Mouse (Mus musculus) gastrocnemius, adult 2 months (tissue): ENCODE measurements around the gene Ttc41. TPM values are rescaled to one million over a fixed set of nuclear protein-coding genes. Genes with fewer than 3 reads are reported as not detected.
A peak's percentile ranks its signal among the peaks of the same experiment; 100 is the strongest.

Experiments used
- DNase-seq: peaks from one replicate; pipeline ENCODE4 v3.0.0; 2022
- H3K27ac ChIP-seq: fragments of 200-600 bp; 2 replicates; pipeline ENCODE4 v1.8.1; 2022; ENCODE audit warnings: mild to moderate bottlenecking
- H3K4me3 ChIP-seq: fragments of 200-600 bp; 2 replicates; pipeline ENCODE4 v1.8.1; 2022; ENCODE audit warnings: mild to moderate bottlenecking, moderate library complexity
- CTCF ChIP-seq: fragments of 200-600 bp; IDR thresholded peaks from 2 replicates; pipeline ENCODE4 v1.8.1; 2022; ENCODE audit warnings: antibody characterized with exemption, mild to moderate bottlenecking, moderate library complexity
- intact Hi-C: fragments of 180-260 bp; cut with DNase I; formaldehyde crosslinking; loops from one replicate; pipeline ENCODE4 v1.15.1; 2025
- total RNA-seq, 2 experiments: library from RNA; stranded (reverse); gene quantifications; 2 replicates each; pipeline ENCODE4 v1.2.3; 2021

The Ttc41 gene
- total RNA-seq, 2 experiments from 2014 or later, result 2.3 to 2.5 TPM

DNA sequence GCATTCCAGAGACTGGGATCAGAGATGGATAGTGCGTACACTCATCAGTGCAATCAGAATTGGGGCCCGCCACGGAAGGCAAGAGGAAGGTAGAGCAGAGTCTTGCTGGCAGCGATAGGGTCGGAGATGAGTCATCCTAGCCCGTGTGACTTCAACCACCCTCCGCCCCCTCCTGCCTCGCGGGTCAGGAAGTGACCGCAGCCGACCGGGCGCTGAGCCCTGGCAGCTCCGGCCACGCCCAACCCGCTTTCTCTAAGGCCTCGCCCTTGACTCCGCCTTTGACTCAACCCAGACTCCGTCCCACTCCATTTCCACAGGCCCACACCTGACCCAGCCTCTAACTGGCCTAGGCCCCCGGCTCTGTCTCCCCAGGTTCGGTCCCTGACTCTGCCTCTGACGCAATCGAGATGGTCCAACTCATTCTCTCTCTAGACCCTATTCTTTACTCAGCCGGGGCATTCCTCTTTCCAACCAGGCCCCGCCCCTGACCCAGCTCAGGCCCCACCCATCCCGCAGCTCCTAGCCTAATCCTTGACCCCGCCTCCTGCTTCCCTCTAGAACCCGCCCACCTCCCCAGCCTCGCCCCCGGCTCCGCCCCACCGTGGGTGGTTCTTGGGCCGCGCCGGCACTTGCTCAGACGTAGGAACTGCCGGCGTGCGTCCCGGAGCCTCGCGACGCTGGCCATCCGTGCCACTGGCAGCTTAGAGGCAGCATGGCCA is 72.9 kb downstream of the Ttc41 start, which contains the start of gene Nt5dc3:
TSS of gene Nt5dc3 (plus strand) at position 608 of the 719 bp plus-strand sequence.
- intact Hi-C loops, result loop anchor here (2.0 to 5.0 kb wide), 2 partner anchors 48 to 71 kb away; partner anchors contain the start of genes Hsp90b1 and Ttc41
- DNase-seq, result peak; percentile 99
- Histone ChIP-seq H3K4me3 (peak within 1 kb of the TSS; percentile 84), H3K27ac (peak within 1 kb of the TSS; percentile 97)
- TF ChIP-seq CTCF, result no peak

DNA sequence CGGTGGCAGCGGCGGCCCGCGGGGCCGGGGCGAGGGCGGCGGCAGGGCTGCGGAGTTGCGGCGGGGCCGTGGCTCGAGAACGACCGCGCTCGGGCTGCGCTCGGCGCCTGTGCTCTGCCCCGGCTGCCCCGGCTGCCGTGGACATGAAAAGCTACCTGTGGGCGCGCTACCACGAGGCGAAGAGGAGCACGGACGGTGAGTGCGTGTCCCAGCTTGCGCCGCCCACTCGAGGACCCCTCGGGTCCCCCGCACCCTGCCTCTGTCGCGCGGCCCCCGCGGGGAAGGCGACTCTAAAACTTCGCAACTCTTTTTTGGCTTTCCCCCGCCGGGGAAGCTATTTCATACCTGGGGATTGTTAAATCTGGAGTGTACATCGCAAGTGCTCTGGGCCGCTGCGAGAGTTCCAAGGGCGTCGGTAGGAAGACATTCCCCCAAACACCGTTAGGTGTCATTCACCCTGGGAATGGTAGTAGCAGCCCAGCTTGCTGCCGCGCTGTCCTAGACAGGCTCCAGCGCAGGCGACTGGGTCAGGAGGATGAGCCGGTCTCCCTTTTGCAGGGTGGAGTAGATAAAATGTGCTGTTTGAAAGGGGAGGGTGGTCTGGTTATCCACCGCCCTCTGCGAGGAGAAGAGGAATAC is 73.6 kb downstream of the Ttc41 start:
- Histone ChIP-seq H3K27ac (peak overlapping the region; percentile 97), H3K4me3 (peak overlapping the region; percentile 84)
- intact Hi-C loops, result loop anchor here (2.0 to 5.0 kb wide), 2 partner anchors 48 to 72 kb away; partner anchors contain the start of genes Hsp90b1 and Ttc41
- peak; percentile 73 for DNase-seq
- TF ChIP-seq CTCF, result peak; percentile 33; the same call in 1 of the 2 replicates

DNA sequence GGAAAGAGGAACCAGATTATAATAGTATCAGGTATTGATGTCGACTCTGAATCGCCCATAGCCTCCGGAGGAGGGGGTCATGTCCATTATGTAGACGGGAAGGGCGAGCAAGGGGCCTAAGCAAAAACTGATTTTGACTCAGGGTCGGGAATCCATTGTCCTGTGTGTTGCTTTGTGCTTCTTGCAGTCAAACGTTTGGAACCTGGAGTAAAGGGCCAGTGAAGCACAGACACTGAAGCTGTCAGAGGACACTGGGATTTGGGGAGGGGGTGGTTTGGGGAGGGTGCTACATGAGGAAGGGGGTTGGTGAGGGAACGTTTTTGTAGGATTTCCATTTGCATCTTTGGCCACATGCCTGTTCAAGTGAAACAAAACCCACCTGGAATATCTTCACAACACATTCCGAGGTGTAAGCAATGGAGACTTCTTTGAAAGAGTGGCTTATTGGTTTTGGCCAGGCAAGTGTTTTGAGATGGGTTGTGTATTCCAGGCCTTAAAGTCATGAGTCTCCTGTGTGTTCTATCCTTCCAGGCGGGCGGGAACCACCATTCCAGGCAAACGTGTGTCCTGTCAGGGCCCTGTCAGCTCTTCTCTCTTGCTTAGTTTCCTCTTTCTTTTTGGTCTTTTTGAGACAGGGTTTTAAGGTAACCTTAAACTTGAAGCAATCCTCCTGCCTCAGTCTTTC is 74.3 kb downstream of the Ttc41 start:
- intact Hi-C loops, result loop anchor here (2.0 to 5.0 kb wide), 3 partner anchors 37 to 73 kb away; partner anchors contain the start of genes Hsp90b1 and Ttc41
- Histone ChIP-seq H3K4me3 (peak overlapping the region; percentile 84), H3K27ac (peak overlapping the region; percentile 97)
- no peak for DNase-seq
- TF ChIP-seq CTCF, result no peak

DNA sequence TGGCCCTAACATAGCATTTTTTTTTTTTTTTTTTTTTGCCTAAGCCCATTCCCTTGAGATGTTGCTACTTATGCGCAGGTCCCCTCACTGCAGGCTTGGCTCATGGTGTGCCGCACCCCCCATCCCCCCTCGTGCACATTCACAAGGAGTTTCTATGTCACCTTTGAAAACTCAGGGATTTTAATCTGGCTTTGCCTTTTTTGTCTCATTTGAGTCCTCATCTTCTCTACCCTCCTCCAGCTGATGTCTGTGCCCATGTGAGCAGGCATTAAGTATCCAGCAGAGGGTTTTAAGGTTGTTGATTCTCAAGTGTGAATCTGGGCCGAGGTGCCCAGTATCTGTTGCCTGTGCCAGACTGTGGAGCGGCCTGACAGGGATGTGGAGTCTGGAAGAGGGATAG is 76.0 kb downstream of the Ttc41 start:
- no peak for TF ChIP-seq CTCF
- no peak for DNase-seq
- peak overlapping the region; percentile 15 for H3K4me3 ChIP-seq
- intact Hi-C loops, result loop anchor here (5.0 kb wide), 1 partner anchor 36 kb away; no protein-coding TSS in a partner anchor
- H3K27ac ChIP-seq, result peak overlapping the region; percentile 97

DNA sequence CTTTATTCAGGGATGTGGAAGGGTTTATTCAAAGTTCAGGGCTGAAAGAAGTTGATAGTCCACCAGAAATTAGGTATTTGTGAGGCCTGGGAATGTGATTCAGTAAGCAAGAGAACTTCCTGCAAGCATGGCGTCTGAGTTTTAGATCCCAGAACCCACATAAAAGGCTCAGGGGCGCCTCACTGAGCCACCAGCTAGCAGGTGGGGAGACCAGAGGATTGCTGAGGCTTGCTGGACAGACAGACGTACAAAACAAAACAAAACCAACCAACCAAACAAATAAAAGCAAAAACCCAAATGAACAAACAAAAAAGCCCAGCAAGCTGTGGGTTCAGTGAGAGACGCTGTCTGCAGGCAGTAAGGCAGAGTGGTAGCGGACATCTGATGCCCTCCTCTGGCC is 77.0 kb downstream of the Ttc41 start:
- Histone ChIP-seq H3K27ac (peak overlapping the region; percentile 69), H3K4me3 (no peak overlapping the region)
- no peak for TF ChIP-seq CTCF
- DNase-seq, result no peak
- intact Hi-C loops, result loop anchor here (5.0 kb wide), 1 partner anchor 35 kb away; no protein-coding TSS in a partner anchor

DNA sequence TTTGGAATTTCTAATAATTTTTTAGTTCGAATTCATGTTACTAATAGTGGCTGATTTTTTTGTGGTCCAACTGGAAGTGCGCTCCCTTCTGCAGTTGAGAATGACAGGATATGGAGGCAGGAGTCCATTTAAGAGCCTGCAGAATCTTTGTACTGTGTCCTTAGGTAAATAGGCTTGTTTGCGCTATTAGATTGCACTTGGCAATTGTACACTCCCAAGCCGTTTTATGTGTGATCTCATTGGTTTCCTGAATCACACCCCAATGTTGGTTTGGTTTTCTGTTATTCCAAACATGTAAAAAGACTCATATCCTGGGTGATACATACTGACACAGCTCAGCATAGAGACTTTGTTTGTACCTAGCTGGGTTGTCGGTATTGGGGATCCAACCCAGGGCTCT is 78.0 kb downstream of the Ttc41 start:
- TF ChIP-seq CTCF, result no peak
- intact Hi-C loops, result loop anchor here (5.0 kb wide), 1 partner anchor 34 kb away; no protein-coding TSS in a partner anchor
- DNase-seq, result no peak
- H3K27ac ChIP-seq, result peak overlapping the region; percentile 69; the same call in 1 of the 2 replicates
- H3K4me3 ChIP-seq, result no peak overlapping the region

DNA sequence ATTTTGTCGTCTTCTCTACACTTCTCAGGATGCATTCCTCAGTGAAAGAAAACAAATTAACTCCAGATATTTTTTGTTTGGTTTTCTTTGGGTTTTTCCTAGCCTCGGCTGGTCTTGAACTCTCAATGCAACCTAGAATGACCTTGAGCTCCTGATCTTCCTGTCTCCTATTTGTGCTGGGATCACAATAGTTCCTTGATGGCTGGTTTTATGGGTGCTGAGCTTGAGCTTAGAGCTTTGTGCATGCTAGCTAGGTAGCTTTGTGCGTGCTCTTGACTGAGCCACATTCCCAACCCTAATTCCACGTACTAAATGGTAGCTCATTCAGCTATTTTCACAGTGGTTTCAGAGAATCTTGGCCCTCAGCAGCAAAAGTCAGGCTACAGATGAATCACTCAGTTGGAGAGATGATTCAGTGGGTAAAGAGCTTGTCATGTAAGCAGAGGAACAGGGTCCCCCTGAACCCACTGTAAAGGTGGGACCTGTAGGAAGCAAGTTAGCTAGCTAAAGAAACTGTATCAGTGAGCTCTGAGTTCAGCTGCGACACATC is 78.6 kb downstream of the Ttc41 start:
- no peak for TF ChIP-seq CTCF
- H3K27ac ChIP-seq, result peak overlapping the region; percentile 69
- intact Hi-C loops, result loop anchor here (5.0 kb wide), 1 partner anchor 33 kb away; no protein-coding TSS in a partner anchor
- H3K4me3 ChIP-seq, result no peak overlapping the region
- DNase-seq, result no peak

DNA sequence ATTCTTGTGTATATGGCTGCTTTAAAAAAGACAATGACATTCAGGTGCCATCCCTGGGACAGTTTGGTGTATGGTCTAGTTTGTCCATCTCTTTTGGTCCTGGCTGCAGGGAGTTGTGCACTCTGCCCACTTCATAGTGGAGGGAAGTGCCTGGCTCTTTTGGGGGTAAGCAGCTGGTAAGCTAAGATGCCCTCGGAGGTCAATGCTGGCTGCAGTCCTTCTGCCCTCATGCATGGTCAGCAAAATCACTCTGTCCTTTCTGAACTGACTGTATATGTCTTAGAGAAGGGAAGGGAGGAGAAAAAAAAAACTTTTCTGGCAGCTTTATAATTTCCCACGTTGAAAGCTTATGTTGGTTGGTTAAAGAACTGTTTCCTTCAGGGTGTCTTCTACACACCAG is 79.8 kb downstream of the Ttc41 start:
- Histone ChIP-seq H3K4me3 (no peak overlapping the region), H3K27ac (peak overlapping the region; percentile 46)
- intact Hi-C loops, result no loop called here
- no peak for DNase-seq
- TF ChIP-seq CTCF, result no peak

DNA sequence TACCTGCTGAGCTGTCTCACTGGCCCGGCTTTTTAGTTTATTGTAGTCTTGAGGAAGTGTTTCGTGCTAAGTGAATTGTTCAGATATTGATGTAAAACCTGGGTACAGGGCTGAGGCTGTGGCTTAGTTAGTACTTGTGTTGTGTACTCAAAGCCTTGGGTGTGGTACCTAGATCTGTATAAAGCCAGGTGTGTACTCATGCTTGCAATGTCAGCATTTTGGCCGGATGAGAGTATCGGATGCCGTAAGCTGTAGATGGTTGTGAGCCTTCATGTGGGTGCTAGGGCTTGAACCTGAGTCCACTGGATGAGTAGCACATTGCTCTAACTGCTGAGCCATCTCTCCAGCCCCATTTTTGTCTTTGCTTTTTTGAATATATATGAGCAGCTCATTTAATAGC is 80.5 kb downstream of the Ttc41 start:
- TF ChIP-seq CTCF, result no peak
- intact Hi-C loops, result no loop called here
- DNase-seq, result no peak
- Histone ChIP-seq H3K27ac (peak overlapping the region; percentile 21; the same call in 1 of the 2 replicates), H3K4me3 (no peak overlapping the region)

DNA sequence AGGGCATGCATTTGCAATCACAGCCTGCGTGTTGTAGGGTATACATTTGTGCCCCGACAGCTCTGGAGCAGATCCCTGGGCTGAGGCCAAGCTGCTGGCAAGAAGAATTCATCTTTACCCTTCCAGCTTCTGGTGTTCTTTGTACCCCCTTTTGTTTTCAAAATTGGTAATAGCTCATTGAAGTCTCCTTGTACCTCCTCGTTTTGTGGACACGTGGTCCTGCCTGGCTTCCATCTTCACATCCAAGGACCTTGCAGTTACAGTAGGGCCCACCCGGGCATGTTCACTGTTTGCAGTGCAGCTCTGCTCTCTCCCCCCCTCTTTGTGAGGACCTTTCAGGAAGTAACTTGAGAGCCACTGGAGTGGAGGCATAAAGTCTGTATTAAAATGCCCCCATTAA is 82.6 kb downstream of the Ttc41 start:
- intact Hi-C loops, result no loop called here
- Histone ChIP-seq H3K27ac (peak overlapping the region; percentile 43; the same call in 1 of the 2 replicates), H3K4me3 (no peak overlapping the region)
- DNase-seq, result no peak
- no peak for TF ChIP-seq CTCF

DNA sequence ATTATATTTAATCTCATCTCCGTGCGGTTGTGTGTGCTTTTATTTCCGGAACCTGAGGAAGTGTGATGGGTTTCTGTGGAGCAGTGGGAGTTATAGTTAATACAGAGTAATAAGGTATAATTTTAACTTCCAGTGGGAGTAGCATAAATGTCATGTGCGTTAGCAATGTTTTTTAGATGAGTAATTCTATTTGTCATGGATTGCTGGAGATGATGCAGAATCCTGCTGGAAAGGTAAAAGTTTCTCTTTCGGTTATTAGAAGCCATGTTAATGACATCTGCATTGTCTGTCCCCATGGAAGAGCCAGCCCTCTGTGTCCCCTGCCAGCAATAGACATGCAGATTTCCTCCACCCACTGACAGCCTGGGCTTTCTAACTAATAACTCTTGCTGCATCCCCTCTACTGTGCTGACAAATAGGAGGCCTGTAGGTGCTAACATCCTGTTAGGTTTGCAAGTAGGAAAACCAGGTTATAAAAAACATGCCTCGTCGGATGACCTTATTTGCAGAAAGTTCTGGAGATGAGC is 83.6 kb downstream of the Ttc41 start:
- intact Hi-C loops, result no loop called here
- H3K4me3 ChIP-seq, result no peak overlapping the region
- TF ChIP-seq CTCF, result no peak
- peak overlapping the region; percentile 3; the same call in 1 of the 2 replicates for H3K27ac ChIP-seq
- no peak for DNase-seq

DNA sequence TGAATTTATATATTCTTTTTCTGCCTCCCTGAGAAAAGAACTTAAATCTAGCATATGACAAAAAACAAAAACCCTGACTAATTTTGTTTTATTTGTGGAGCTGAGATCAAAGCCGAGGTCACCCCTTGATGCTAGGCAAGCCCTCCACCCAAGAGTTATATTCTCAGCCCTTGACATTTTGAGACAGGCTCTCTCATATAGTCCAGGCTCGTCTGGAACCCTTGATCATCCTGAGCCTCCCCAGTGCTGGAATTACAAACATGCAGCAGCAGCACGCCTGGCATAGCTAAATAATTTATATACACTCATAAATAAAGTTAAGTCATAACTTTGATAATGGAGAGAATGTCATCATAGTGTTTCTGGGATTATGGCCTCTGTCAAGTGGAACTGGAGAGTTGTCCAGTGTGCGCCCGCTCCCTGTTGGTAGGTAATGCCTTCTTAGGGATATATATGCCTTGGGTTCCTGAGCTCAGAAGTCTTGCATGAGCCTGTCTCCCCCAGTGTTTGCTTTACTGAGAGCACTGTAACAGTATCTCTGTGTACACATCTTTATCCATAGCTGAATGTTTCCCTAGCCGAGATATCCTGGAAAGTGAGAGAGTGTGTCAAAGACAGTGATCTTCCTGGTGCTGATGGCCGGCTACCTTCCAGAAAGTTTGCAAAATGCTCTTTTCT is 86.0 kb downstream of the Ttc41 start:
- no peak for TF ChIP-seq CTCF
- H3K27ac ChIP-seq, result peak overlapping the region; percentile 54
- no peak for DNase-seq

More for the DNA sequence above, 86.0 kb downstream of the Ttc41 start:
- H3K4me3 ChIP-seq, result no peak overlapping the region
- intact Hi-C loops, result no loop called here
